ENCODE assay signal across 9 mouse cellular contexts in the genomic region with DNA sequence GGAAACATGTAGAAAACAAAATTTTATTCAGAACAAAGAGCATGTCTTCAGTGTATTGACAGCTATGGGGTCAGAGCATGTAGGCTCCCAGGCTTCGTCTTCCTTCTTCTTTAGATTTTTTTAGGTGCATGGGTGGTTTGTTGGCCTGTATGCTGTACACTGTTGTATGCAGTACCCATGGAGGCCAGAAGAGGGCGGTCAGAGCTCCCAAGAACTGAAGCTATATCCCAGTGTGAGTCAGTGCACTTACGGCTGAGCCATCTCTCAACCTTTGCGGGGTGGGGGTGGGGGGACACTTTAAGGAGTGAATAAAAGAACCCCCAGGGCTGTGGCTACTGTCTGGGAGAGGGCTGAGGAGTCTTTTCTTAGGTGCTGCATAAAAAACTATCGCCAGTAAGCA. TPM values are rescaled to one million over a fixed set of nuclear protein-coding genes. Genes with fewer than 3 reads are reported as not detected.
DNase-seq lines count a peak whose midpoint lies in the region; ATAC-seq and TF ChIP-seq lines count a peak whose summit lies in the region.
"Had no signal": no experiment of that assay in that cellular context is flagged by ENCODE, and none has a peak within 500 bp of the region (broad histone marks: within the 10 kb centered on the region; RNA-seq: fewer than 3 reads in every experiment).

No protein-coding gene starts in this region.

- H3K27me3 ChIP-seq in cerebellum, adult 2 months (ENCODE audit: control insufficient read depth, insufficient read depth, low read length): no peaks in the 10 kb centered on the region
- H3K27me3 ChIP-seq: limb, embryonic 12.5 days had no signal

- H3K4me1 ChIP-seq in cerebellum, adult 2 months (ENCODE audit: control insufficient read depth, insufficient read depth, low read length): no peaks in the 10 kb centered on the region; the same call in 1 of the 2 replicates
- H3K4me1 ChIP-seq: limb, embryonic 12.5 days had no signal

- no peak overlapping the region for H3K27ac ChIP-seq in cerebellum, adult 2 months (ENCODE audit: insufficient read depth, low read length)
- H3K27ac ChIP-seq: limb, embryonic 12.5 days had no signal

- peak; percentile 82 for TF ChIP-seq CTCF in cerebellum, adult 2 months (IDR thresholded peaks at IDR 0.05; ENCODE audit: borderline replicate concordance, insufficient read depth, low read depth, low read length)

- peak; percentile 91 for ATAC-seq in megakaryocyte progenitor cell, adult 5-6 weeks (replicated peaks; ENCODE audit: poor library complexity)

- 31% methylated on average over 5 of the region's 5 CpGs for WGBS in cerebellum, adult 2 months

- no peak for TF ChIP-seq POLR2A in cerebellum, adult 2 months (IDR thresholded peaks at IDR 0.05; ENCODE audit: borderline replicate concordance, insufficient read depth, low read length)

- H3K4me3 ChIP-seq in cerebellum, adult 2 months (replicated peaks; ENCODE audit: insufficient read depth, low read depth, low read length): no peak overlapping the region
- H3K4me3 ChIP-seq: limb, embryonic 12.5 days had no signal

- DNase-seq in cerebellum, adult 2 months: peak; percentile 56 to 64
- no peak for DNase-seq in cerebellum, adult 9-11 months
- DNase-seq in NIH3T3 (ENCODE audit: low read depth): peak; percentile 86
- DNase-seq in cerebellum, postnatal 4 days (ENCODE audit: low spot score in 2 of 2): peak; percentile 77 to 89
- peak; percentile 39 to 54 for DNase-seq in gastrocnemius, adult 8-10 months (ENCODE audit: low spot score in 2 of 2)
- DNase-seq in layer of hippocampus, adult 18-20 months (ENCODE audit: low spot score in 2 of 2): peak; percentile 56 to 86
- DNase-seq in right cerebral cortex, postnatal 36 days (ENCODE audit: low spot score in 2 of 2): peak; percentile 65 to 73

RNA-seq across cellular contexts. Expression of a gene that starts 30.2 kb away (rescaled TPM):
- 27.2 and 28.3 TPM in 2 replicates for polyA plus RNA-seq in cerebellum, adult 2 months (2012; rRNA removed)
- total RNA-seq in gastrocnemius, adult 8-10 months (2022): 10 to 100 TPM; 51.3 to 68.1 (median 58.9) TPM
- total RNA-seq in layer of hippocampus, adult 18-20 months (2021): 100 to 1,000 TPM; 145 to 182 TPM
- 1.9 and 2.1 TPM in 2 replicates for total RNA-seq in megakaryocyte progenitor cell, adult 5-6 weeks (2015)
- total RNA-seq in megakaryocyte progenitor cell, adult 5-6 weeks (2017): 0.78 and 2.0 TPM in 2 replicates

Comparison
In these comparisons a context has a peak if more than half of its experiments do, and no peak if none do; other contexts are left out.
1. RNA of a gene that starts 30.2 kb away (total RNA-seq): 145 to 182 TPM in layer of hippocampus, adult 18-20 months and 51.3 to 68.1 TPM in gastrocnemius, adult 8-10 months; 0.78 to 2.1 TPM in megakaryocyte progenitor cell, adult 5-6 weeks; every median in the first group is over 10 times any median in the second.